In the genomic region with DNA sequence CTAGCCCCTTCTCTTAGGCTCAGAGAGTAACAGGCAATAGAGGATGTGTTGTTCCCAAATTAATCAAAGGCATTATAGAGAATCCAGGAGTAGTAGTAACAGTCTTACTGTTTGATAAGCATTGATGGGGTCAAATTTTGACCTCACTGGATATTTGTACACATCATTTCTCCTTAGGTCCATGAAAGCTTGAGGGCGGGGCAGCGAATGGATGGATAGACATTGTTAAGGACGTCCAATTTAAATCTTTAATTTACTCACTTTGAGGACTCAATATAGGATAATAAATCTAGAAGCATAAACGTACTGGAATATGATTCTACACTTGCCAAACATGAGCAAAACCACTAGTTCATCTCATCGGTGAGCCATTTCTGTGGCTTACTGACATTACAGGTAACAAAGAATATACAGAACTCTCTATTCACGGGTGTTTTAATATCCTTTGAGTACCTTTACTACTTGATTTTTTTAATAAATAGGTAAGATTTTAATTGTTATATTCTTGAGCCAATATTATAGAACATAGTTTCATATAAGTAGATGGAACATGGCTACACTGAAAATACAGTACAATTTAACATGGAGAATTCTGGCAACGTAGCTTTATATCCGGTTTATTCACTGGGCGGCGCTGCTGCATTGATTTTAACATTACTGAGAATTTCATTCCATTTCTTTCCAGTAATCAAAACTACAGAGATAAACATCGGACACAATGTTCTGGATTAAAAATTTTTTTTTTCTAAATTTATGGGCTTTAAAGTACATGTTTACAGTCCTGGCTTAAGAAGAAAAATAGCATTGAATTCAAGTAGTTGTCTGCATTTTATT, we compare ENCODE assay signal across 8 mouse cellular contexts. TPM values are rescaled to one million over a fixed set of nuclear protein-coding genes. Genes with fewer than 3 reads are reported as not detected.
DNase-seq lines count a peak whose midpoint lies in the region.

No protein-coding gene starts in this region.

- DNase-seq in urinary bladder, adult 18-20 months (ENCODE audit: low spot score in 2 of 2): peak; percentile 33 to 58
- no peak for DNase-seq in urinary bladder, postnatal 10 days (ENCODE audit: low spot score)
- DNase-seq in cerebellum, postnatal 36 days: peak; percentile 74 to 86
- peak; percentile 65 to 71 for DNase-seq in frontal cortex, postnatal 25 days (ENCODE audit: low spot score in 2 of 2)
- peak; percentile 37 for DNase-seq in hindlimb bud, embryonic 11.5 days (ENCODE audit: extremely low spot score, low read depth, low spot score)
- DNase-seq in left cerebral cortex, adult 18-20 months (ENCODE audit: low spot score in 2 of 2): peak; percentile 82 to 86
- DNase-seq in skeletal muscle tissue, adult 2 months (ENCODE audit: low read depth, low spot score): peak; percentile 11

- H3K79me2 ChIP-seq in macrophage (ENCODE audit: inconsistent target): peaks cover 43% of the 10 kb centered on the region

- H3K36me3 ChIP-seq in macrophage (ENCODE audit: inconsistent target): no peaks in the 10 kb centered on the region

- peak overlapping the region; percentile 83; the same call in 1 of the 2 replicates for H3K27ac ChIP-seq in macrophage

- H3K4me3 ChIP-seq in macrophage (ENCODE audit: inconsistent target): peak overlapping the region; percentile 92

- WGBS in macrophage (ENCODE audit: missing documents): 9% methylated on average over 11 of the region's 11 CpGs

RNA-seq across cellular contexts. Expression of gene Nuf2, which starts 0.7 kb away (rescaled TPM):
- 1 to 10 TPM in 1 of 2 experiments, under 1 TPM in 1; 0.59 to 1.2 TPM for total RNA-seq in left cerebral cortex, adult 18-20 months (2021)
- 10 to 100 TPM in 1 of 26 experiments, 1 to 10 TPM in 22, under 1 TPM in 3; 0.41 to 13.2 (median 3.6) TPM for total RNA-seq in macrophage (2018; cell fraction: chromatin; rRNA removed)
- 1 to 10 TPM; 1.6 to 6.6 (median 2.9) TPM for total RNA-seq in macrophage (2018; cell fraction: cytosol; rRNA removed)
- total RNA-seq in macrophage (2018; cell fraction: nucleus; rRNA removed): 10 to 100 TPM in 1 of 26 experiments, 1 to 10 TPM in 24, under 1 TPM in 1; 0.86 to 11.2 (median 2.4) TPM
- 1.9 to 12.9 TPM (median 8.6 TPM) in 3 replicates for polyA plus RNA-seq in macrophage (2018)
